Mouse (Mus musculus) stomach, postnatal 0 days (tissue): ENCODE results near the gene Tex2. TPM values are rescaled to one million over a fixed set of nuclear protein-coding genes. Genes with fewer than 3 reads are reported as not detected.

Experiments used
- ATAC-seq: fragments of 200-750 bp; cut with Nextera tagmentation; 2 replicates; pipeline ENCODE4 v1.8.0; 2017; ENCODE audit not compliant: low FRiP score, low TSS enrichment
- DNase-seq: peaks from one replicate; pipeline ENCODE4 v3.0.0-alpha.2; 2016; ENCODE audit warnings: low spot score
- H3K27ac ChIP-seq: fragments of 300-500 bp; sonication (generic); replicated peaks from 2 replicates; pipeline ENCODE4 v1.5.1; 2014; ENCODE audit warnings: mild to moderate bottlenecking, control low read depth
- H3K27me3 ChIP-seq: fragments of 300-500 bp; sonication (generic); 2 replicates; pipeline ENCODE4 v1.6.1; 2014; ENCODE audit warnings: low read length; ENCODE audit not compliant: control insufficient read depth, insufficient read depth
- H3K36me3 ChIP-seq: fragments of 300-500 bp; sonication (generic); 2 replicates; pipeline ENCODE4 v1.6.1; 2014; ENCODE audit warnings: low read length, mixed read lengths; ENCODE audit not compliant: control insufficient read depth, insufficient read depth
- H3K4me1 ChIP-seq: fragments of 300-500 bp; sonication (generic); replicated peaks from 2 replicates; pipeline ENCODE4 v1.6.1; 2014; ENCODE audit warnings: antibody characterized with exemption; ENCODE audit not compliant: control insufficient read depth, insufficient read depth
- H3K4me2 ChIP-seq: fragments of 300-500 bp; sonication (generic); replicated peaks from 2 replicates; pipeline ENCODE4 v1.6.1; 2014; ENCODE audit warnings: low read depth, mild to moderate bottlenecking, control low read depth, moderate library complexity
- H3K4me3 ChIP-seq: fragments of 300-500 bp; sonication (generic); 2 replicates; pipeline ENCODE4 v1.5.1; 2014; ENCODE audit warnings: low read depth, low read length, control low read depth
- H3K9ac ChIP-seq: fragments of 300-500 bp; sonication (generic); 2 replicates; pipeline ENCODE4 v1.6.1; 2014; ENCODE audit warnings: mild to moderate bottlenecking, low read length, control low read depth, mixed read lengths
- H3K9me3 ChIP-seq: fragments of 300-500 bp; sonication (generic); 2 replicates; pipeline ENCODE4 v1.6.1; 2016; ENCODE audit warnings: low read length; ENCODE audit not compliant: control insufficient read depth
- CTCF ChIP-seq: IDR thresholded peaks from 2 replicates; pipeline ENCODE4 v1.5.1; 2016; ENCODE audit warnings: antibody characterized with exemption, low read depth, mild to moderate bottlenecking, moderate library complexity
- EP300 ChIP-seq: optimal IDR thresholded peaks from 2 replicates; pipeline ENCODE3; 2016; ENCODE audit warnings: antibody characterized with exemption
- WGBS: fragments of 180-500 bp; shearing (Covaris S2); extraction: QIAGEN DNeasy Blood & Tissue Kit; methylation state at CpG from one replicate; pipeline ENCODE4 v1.1.7; 2014; 5-methylcytosine and 5-hydroxymethylcytosine counted together
- polyA plus RNA-seq: library from polyadenylated mRNA; unstranded; fragments of >200 nt; fragmentation: Nextera tagmentation; extraction: Ambion mirVana; gene quantifications from 2 replicates; pipeline ENCODE4 v1.2.1, GENCODE M21; 2015

Gene Tex2
- polyA plus RNA-seq, 1 experiment from 2014 or later = 11.6 TPM

DNA sequence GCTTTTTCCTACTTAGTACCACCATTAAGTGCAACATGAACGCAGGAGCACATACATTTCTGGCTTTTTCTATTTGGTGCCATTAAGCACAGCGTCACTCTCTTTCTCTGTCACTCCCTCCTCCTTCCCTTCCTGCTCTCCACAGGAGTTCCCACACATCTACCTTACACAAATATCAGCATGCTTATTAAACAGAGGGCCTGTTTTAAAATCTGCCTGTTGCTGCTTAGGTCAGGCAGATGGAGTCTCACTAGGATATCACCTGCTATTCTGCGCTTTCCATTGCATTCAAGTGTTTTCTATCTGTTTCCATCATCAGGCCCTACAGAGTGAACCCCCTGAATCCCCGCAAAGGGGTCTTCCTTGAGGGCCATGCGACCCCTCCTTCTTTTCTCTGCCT lies 13.1 kb downstream of the Tex2 start:
- Histone ChIP-seq H3K4me3 (no peak overlapping the region), H3K27me3 (no peaks in the 10 kb centered on the region), H3K9me3 (no peaks in the 10 kb centered on the region), H3K4me1 (no peaks in the 10 kb centered on the region), H3K4me2 (no peak overlapping the region), H3K27ac (no peak overlapping the region), H3K9ac (no peak overlapping the region), H3K36me3 (no peaks in the 10 kb centered on the region)
- TF ChIP-seq CTCF (no peak), EP300 (no peak)
- ATAC-seq (no peak), DNase-seq (no peak)
- WGBS = 74% methylated on average over 5 of the region's 5 CpGs

- H3K4me2 ChIP-seq = no peak overlapping the region
- no peaks in the 10 kb centered on the region for H3K27me3 ChIP-seq
- TF ChIP-seq CTCF (no peak), EP300 (no peak)
- H3K27ac ChIP-seq = no peak overlapping the region
- no peaks in the 10 kb centered on the region for H3K4me1 ChIP-seq
- H3K9me3 ChIP-seq = no peaks in the 10 kb centered on the region
- ATAC-seq = no peak
- DNase-seq = no peak
- WGBS = 54% methylated on average over 7 of the region's 7 CpGs
- H3K9ac ChIP-seq = no peak overlapping the region
- no peaks in the 10 kb centered on the region for H3K36me3 ChIP-seq
- no peak overlapping the region for H3K4me3 ChIP-seq
Measured at GRCm38 (mm10) chr11:106599345-106599744, 13.9 kb downstream of the Tex2 start.

DNA sequence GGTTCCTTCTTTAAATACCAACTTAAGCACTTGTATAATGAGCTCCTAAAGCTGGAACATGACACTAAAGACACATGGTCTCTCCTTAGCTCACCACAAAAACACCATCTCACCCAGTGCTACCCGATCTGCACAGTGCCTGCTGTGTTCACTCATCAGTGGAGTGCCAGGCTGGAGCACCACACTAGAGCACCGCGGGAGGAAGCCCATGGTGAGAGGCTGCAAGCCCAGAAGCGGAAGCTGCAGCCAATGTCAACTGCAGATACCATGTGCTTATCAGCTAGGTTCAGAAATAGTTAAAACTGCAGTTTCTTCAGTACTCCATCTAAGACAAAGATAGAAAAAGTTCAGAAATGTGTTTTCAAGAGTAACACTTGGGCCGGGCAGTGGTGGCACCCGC lies 14.9 kb downstream of the Tex2 start:
- Histone ChIP-seq H3K9me3 (no peaks in the 10 kb centered on the region), H3K36me3 (no peaks in the 10 kb centered on the region), H3K9ac (no peak overlapping the region), H3K4me1 (no peaks in the 10 kb centered on the region), H3K27ac (no peak overlapping the region), H3K4me3 (no peak overlapping the region), H3K27me3 (no peaks in the 10 kb centered on the region), H3K4me2 (no peak overlapping the region)
- DNase-seq (no peak), ATAC-seq (no peak)
- TF ChIP-seq CTCF (no peak), EP300 (no peak)
- WGBS = 76% methylated on average over 6 of the region's 6 CpGs

- no peak overlapping the region for H3K9ac ChIP-seq
- no peak for TF ChIP-seq CTCF
- TF ChIP-seq EP300 = no peak
Measured at GRCm38 (mm10) chr11:106597737-106598330, 15.4 kb downstream of the Tex2 start.

DNA sequence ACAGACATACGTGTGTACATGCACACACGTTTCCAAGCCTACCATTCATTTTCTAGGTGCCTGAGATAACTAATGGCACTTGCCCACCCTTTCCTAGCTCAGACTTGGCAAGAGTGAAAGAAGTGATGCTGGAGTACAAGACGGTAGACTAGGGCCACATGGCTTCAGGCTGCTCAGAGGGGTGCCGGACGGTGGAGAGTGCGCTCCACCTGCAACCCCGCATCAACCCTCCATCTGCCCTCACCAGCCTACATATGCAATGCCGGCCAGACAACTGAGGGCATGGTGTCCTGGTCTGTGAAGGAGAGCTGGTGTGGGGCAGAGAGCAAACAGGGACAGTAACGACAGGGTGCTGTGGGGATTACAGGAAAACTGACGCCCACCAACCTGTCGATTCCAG lies 22.0 kb downstream of the Tex2 start:
- H3K4me3 ChIP-seq = no peak overlapping the region
- no peaks in the 10 kb centered on the region for H3K36me3 ChIP-seq
- no peaks in the 10 kb centered on the region for H3K27me3 ChIP-seq
- H3K9me3 ChIP-seq = no peaks in the 10 kb centered on the region
- no peak overlapping the region for H3K4me2 ChIP-seq
- no peak overlapping the region for H3K9ac ChIP-seq
- TF ChIP-seq CTCF (no peak), EP300 (no peak)
- DNase-seq (no peak), ATAC-seq (no peak)
- 90% methylated on average over 11 of the region's 11 CpGs for WGBS
- H3K4me1 ChIP-seq = no peaks in the 10 kb centered on the region; the same call in 1 of the 2 replicates
- H3K27ac ChIP-seq = no peak overlapping the region

More at GRCm38 (mm10) chr11:106597737-106598330, 15.4 kb downstream of the Tex2 start:
- DNase-seq (no peak), ATAC-seq (no peak)
- no peaks in the 10 kb centered on the region for H3K4me1 ChIP-seq
- H3K9me3 ChIP-seq = no peaks in the 10 kb centered on the region
- no peak overlapping the region for H3K27ac ChIP-seq
- no peak overlapping the region for H3K4me3 ChIP-seq
- no peaks in the 10 kb centered on the region for H3K36me3 ChIP-seq
- H3K4me2 ChIP-seq = no peak overlapping the region
- 76% methylated on average over 10 of the region's 10 CpGs for WGBS
- no peaks in the 10 kb centered on the region for H3K27me3 ChIP-seq

GRCm38 (mm10) chr11:106590143-106590542 lies 23.1 kb downstream of the Tex2 start:
- no peak overlapping the region for H3K9ac ChIP-seq
- no peak overlapping the region for H3K4me2 ChIP-seq
- no peaks in the 10 kb centered on the region for H3K27me3 ChIP-seq
- DNase-seq (no peak), ATAC-seq (no peak)
- no peaks in the 10 kb centered on the region; the same call in 1 of the 2 replicates for H3K4me1 ChIP-seq
- no peaks in the 10 kb centered on the region for H3K9me3 ChIP-seq
- no peaks in the 10 kb centered on the region for H3K36me3 ChIP-seq
- no peak overlapping the region for H3K27ac ChIP-seq
- TF ChIP-seq EP300 (no peak), CTCF (no peak)
- 69% methylated on average over 5 of the region's 5 CpGs for WGBS
- H3K4me3 ChIP-seq = no peak overlapping the region
